Mouse (Mus musculus): ENCODE measurements around the gene Itln1. TPM values are rescaled to one million over a fixed set of nuclear protein-coding genes. Genes with fewer than 3 reads are reported as not detected.

The Itln1 gene
- not detected in 2 replicates for polyA plus RNA-seq (2014; fragmentation: Nextera tagmentation; extraction: Ambion mirVana)

- Histone ChIP-seq H3K27me3 (ENCODE audit: control insufficient read depth, insufficient read depth, low read length) (no peaks in the 10 kb centered on the region), H3K4me3 (ENCODE audit: control insufficient read depth in 1 of 2, insufficient read depth in 1 of 2, low read depth in 1 of 2, low read length in 2 of 2) (no peak within 1 kb of the TSS), H3K9ac (ENCODE audit: low read length) (no peak within 1 kb of the TSS), H3K9me3 (ENCODE audit: control insufficient read depth, low read length) (no peaks in the 10 kb centered on the region), H3K36me3 (ENCODE audit: control insufficient read depth, insufficient read depth, low read length) (no peaks in the 10 kb centered on the region), H3K4me1 (ENCODE audit: control insufficient read depth in 2 of 2, insufficient read depth in 2 of 2, low read length in 2 of 2) (no peaks in the 10 kb centered on the region), H3K27ac (replicated peaks in 1 of 2; ENCODE audit: control insufficient read depth in 1 of 2, insufficient read depth in 1 of 2, low read depth in 2 of 2, low read length in 2 of 2) (no peak within 1 kb of the TSS), H3K4me2 (ENCODE audit: low read length) (no peak within 1 kb of the TSS)
- no peak for ATAC-seq (ENCODE audit: insufficient number of reproducible peaks, insufficient read depth, low FRiP score, low read depth)
- 79% methylated on average over 1 of the region's 1 CpGs for WGBS
These were observed at the start of gene Itln1 for GRCm38 (mm10) chr1:171535194-171535593. Gene Itln1, minus strand, starts transcription at chr1:171535294.

GRCm38 (mm10) chr1:171584584-171584983, 49.5 kb upstream of the Itln1 start:
- H3K9me3 ChIP-seq (ENCODE audit: control insufficient read depth, low read length): no peaks in the 10 kb centered on the region
- ATAC-seq (ENCODE audit: insufficient number of reproducible peaks, insufficient read depth, low FRiP score, low read depth): no peak
- H3K27me3 ChIP-seq (ENCODE audit: control insufficient read depth, insufficient read depth, low read length): peaks cover 3% of the 10 kb centered on the region; the same call in 1 of the 2 replicates
- H3K4me3 ChIP-seq (ENCODE audit: control insufficient read depth in 1 of 2, insufficient read depth in 1 of 2, low read depth in 1 of 2, low read length in 2 of 2): no peak overlapping the region
- 45% methylated on average over 2 of the region's 2 CpGs for WGBS
- no peaks in the 10 kb centered on the region for H3K4me1 ChIP-seq (ENCODE audit: control insufficient read depth in 2 of 2, insufficient read depth in 2 of 2, low read length in 2 of 2)
- H3K36me3 ChIP-seq (ENCODE audit: control insufficient read depth, insufficient read depth, low read length): no peaks in the 10 kb centered on the region
- H3K9ac ChIP-seq (ENCODE audit: low read length): no peak overlapping the region
- H3K4me2 ChIP-seq (ENCODE audit: low read length): no peak overlapping the region
- no peak overlapping the region for H3K27ac ChIP-seq (replicated peaks in 1 of 2; ENCODE audit: control insufficient read depth in 1 of 2, insufficient read depth in 1 of 2, low read depth in 2 of 2, low read length in 2 of 2)

GRCm38 (mm10) chr1:171577168-171577567, 42.1 kb upstream of the Itln1 start:
- ATAC-seq (ENCODE audit: insufficient number of reproducible peaks, insufficient read depth, low FRiP score, low read depth): no peak
- Histone ChIP-seq H3K9me3 (ENCODE audit: control insufficient read depth, low read length) (no peaks in the 10 kb centered on the region), H3K4me1 (ENCODE audit: control insufficient read depth in 2 of 2, insufficient read depth in 2 of 2, low read length in 2 of 2) (no peaks in the 10 kb centered on the region), H3K9ac (ENCODE audit: low read length) (no peak overlapping the region), H3K27me3 (ENCODE audit: control insufficient read depth, insufficient read depth, low read length) (peaks cover 3% of the 10 kb centered on the region; the same call in 1 of the 2 replicates), H3K4me3 (ENCODE audit: control insufficient read depth in 1 of 2, insufficient read depth in 1 of 2, low read depth in 1 of 2, low read length in 2 of 2) (no peak overlapping the region), H3K4me2 (ENCODE audit: low read length) (no peak overlapping the region), H3K27ac (replicated peaks in 1 of 2; ENCODE audit: control insufficient read depth in 1 of 2, insufficient read depth in 1 of 2, low read depth in 2 of 2, low read length in 2 of 2) (no peak overlapping the region), H3K36me3 (ENCODE audit: control insufficient read depth, insufficient read depth, low read length) (no peaks in the 10 kb centered on the region)
- WGBS: 84% methylated on average over 7 of the region's 7 CpGs

GRCm38 (mm10) chr1:171568436-171568835, 33.3 kb upstream of the Itln1 start:
- Histone ChIP-seq H3K4me1 (ENCODE audit: control insufficient read depth in 2 of 2, insufficient read depth in 2 of 2, low read length in 2 of 2) (no peaks in the 10 kb centered on the region), H3K9ac (ENCODE audit: low read length) (no peak overlapping the region), H3K9me3 (ENCODE audit: control insufficient read depth, low read length) (no peaks in the 10 kb centered on the region), H3K4me3 (ENCODE audit: control insufficient read depth in 1 of 2, insufficient read depth in 1 of 2, low read depth in 1 of 2, low read length in 2 of 2) (no peak overlapping the region), H3K4me2 (ENCODE audit: low read length) (no peak overlapping the region), H3K27ac (replicated peaks in 1 of 2; ENCODE audit: control insufficient read depth in 1 of 2, insufficient read depth in 1 of 2, low read depth in 2 of 2, low read length in 2 of 2) (no peak overlapping the region), H3K36me3 (ENCODE audit: control insufficient read depth, insufficient read depth, low read length) (no peaks in the 10 kb centered on the region), H3K27me3 (ENCODE audit: control insufficient read depth, insufficient read depth, low read length) (no peaks in the 10 kb centered on the region)
- ATAC-seq (ENCODE audit: insufficient number of reproducible peaks, insufficient read depth, low FRiP score, low read depth): no peak
- 63% methylated on average over 2 of the region's 2 CpGs for WGBS

GRCm38 (mm10) chr1:171566777-171567176, 31.7 kb upstream of the Itln1 start:
- Histone ChIP-seq H3K4me3 (ENCODE audit: control insufficient read depth in 1 of 2, insufficient read depth in 1 of 2, low read depth in 1 of 2, low read length in 2 of 2) (no peak overlapping the region), H3K9ac (ENCODE audit: low read length) (no peak overlapping the region), H3K4me1 (ENCODE audit: control insufficient read depth in 2 of 2, insufficient read depth in 2 of 2, low read length in 2 of 2) (no peaks in the 10 kb centered on the region), H3K36me3 (ENCODE audit: control insufficient read depth, insufficient read depth, low read length) (no peaks in the 10 kb centered on the region), H3K27me3 (ENCODE audit: control insufficient read depth, insufficient read depth, low read length) (no peaks in the 10 kb centered on the region), H3K4me2 (ENCODE audit: low read length) (no peak overlapping the region), H3K9me3 (ENCODE audit: control insufficient read depth, low read length) (no peaks in the 10 kb centered on the region), H3K27ac (replicated peaks in 1 of 2; ENCODE audit: control insufficient read depth in 1 of 2, insufficient read depth in 1 of 2, low read depth in 2 of 2, low read length in 2 of 2) (no peak overlapping the region)
- WGBS: 21% methylated on average over 8 of the region's 8 CpGs
- no peak for ATAC-seq (ENCODE audit: insufficient number of reproducible peaks, insufficient read depth, low FRiP score, low read depth)

- Histone ChIP-seq H3K27me3 (ENCODE audit: control insufficient read depth, insufficient read depth, low read length) (no peaks in the 10 kb centered on the region), H3K27ac (replicated peaks in 1 of 2; ENCODE audit: control insufficient read depth in 1 of 2, insufficient read depth in 1 of 2, low read depth in 2 of 2, low read length in 2 of 2) (no peak overlapping the region), H3K9me3 (ENCODE audit: control insufficient read depth, low read length) (no peaks in the 10 kb centered on the region), H3K4me1 (ENCODE audit: control insufficient read depth in 2 of 2, insufficient read depth in 2 of 2, low read length in 2 of 2) (no peaks in the 10 kb centered on the region; a peak in 1 of 4 replicates), H3K9ac (ENCODE audit: low read length) (no peak overlapping the region), H3K4me3 (ENCODE audit: control insufficient read depth in 1 of 2, insufficient read depth in 1 of 2, low read depth in 1 of 2, low read length in 2 of 2) (no peak overlapping the region), H3K4me2 (ENCODE audit: low read length) (no peak overlapping the region), H3K36me3 (ENCODE audit: control insufficient read depth, insufficient read depth, low read length) (no peaks in the 10 kb centered on the region)
- WGBS: 38% methylated on average over 4 of the region's 4 CpGs
- no peak for ATAC-seq (ENCODE audit: insufficient number of reproducible peaks, insufficient read depth, low FRiP score, low read depth)
These were observed 30.8 kb upstream of the Itln1 start for GRCm38 (mm10) chr1:171565888-171566287.

- 63% methylated on average over 3 of the region's 3 CpGs for WGBS
- no peaks in the 10 kb centered on the region; a peak in 1 of 4 replicates for H3K4me1 ChIP-seq (ENCODE audit: control insufficient read depth in 2 of 2, insufficient read depth in 2 of 2, low read length in 2 of 2)
- no peak for ATAC-seq (ENCODE audit: insufficient number of reproducible peaks, insufficient read depth, low FRiP score, low read depth)
These were observed 29.2 kb upstream of the Itln1 start for GRCm38 (mm10) chr1:171564247-171564646.

GRCm38 (mm10) chr1:171563042-171563441, 27.9 kb upstream of the Itln1 start:
- H3K36me3 ChIP-seq (ENCODE audit: control insufficient read depth, insufficient read depth, low read length): no peaks in the 10 kb centered on the region
- no peak overlapping the region for H3K27ac ChIP-seq (replicated peaks in 1 of 2; ENCODE audit: control insufficient read depth in 1 of 2, insufficient read depth in 1 of 2, low read depth in 2 of 2, low read length in 2 of 2)
- ATAC-seq (ENCODE audit: insufficient number of reproducible peaks, insufficient read depth, low FRiP score, low read depth): no peak
- H3K27me3 ChIP-seq (ENCODE audit: control insufficient read depth, insufficient read depth, low read length): no peaks in the 10 kb centered on the region
- H3K9ac ChIP-seq (ENCODE audit: low read length): no peak overlapping the region
- H3K4me3 ChIP-seq (ENCODE audit: control insufficient read depth in 1 of 2, insufficient read depth in 1 of 2, low read depth in 1 of 2, low read length in 2 of 2): no peak overlapping the region
- no peak overlapping the region for H3K4me2 ChIP-seq (ENCODE audit: low read length)
- no peaks in the 10 kb centered on the region; a peak in 1 of 4 replicates for H3K4me1 ChIP-seq (ENCODE audit: control insufficient read depth in 2 of 2, insufficient read depth in 2 of 2, low read length in 2 of 2)
- WGBS: 66% methylated on average over 2 of the region's 2 CpGs
- H3K9me3 ChIP-seq (ENCODE audit: control insufficient read depth, low read length): no peaks in the 10 kb centered on the region

More at GRCm38 (mm10) chr1:171564247-171564646, 29.2 kb upstream of the Itln1 start:
- H3K4me3 ChIP-seq (ENCODE audit: control insufficient read depth in 1 of 2, insufficient read depth in 1 of 2, low read depth in 1 of 2, low read length in 2 of 2): no peak overlapping the region
- no peak overlapping the region for H3K9ac ChIP-seq (ENCODE audit: low read length)
- no peaks in the 10 kb centered on the region for H3K36me3 ChIP-seq (ENCODE audit: control insufficient read depth, insufficient read depth, low read length)
- no peaks in the 10 kb centered on the region for H3K9me3 ChIP-seq (ENCODE audit: control insufficient read depth, low read length)
- H3K27ac ChIP-seq (replicated peaks in 1 of 2; ENCODE audit: control insufficient read depth in 1 of 2, insufficient read depth in 1 of 2, low read depth in 2 of 2, low read length in 2 of 2): no peak overlapping the region
- H3K4me2 ChIP-seq (ENCODE audit: low read length): no peak overlapping the region
- no peaks in the 10 kb centered on the region for H3K27me3 ChIP-seq (ENCODE audit: control insufficient read depth, insufficient read depth, low read length)
